Mouse (Mus musculus) cerebellum, postnatal 14 days (tissue): ENCODE measurements around the gene Lrmda.

Experiments
- DNase-seq, 2 experiments: peaks; one replicate each; pipeline ENCODE4 v3.0.0; 2021; ENCODE audit warnings: mixed read lengths in 2 of 2

Gene Lrmda

GRCm38 (mm10) chr14:22597508-22597907, 578.0 kb downstream of the Lrmda start:
- DNase-seq, result no peak

GRCm38 (mm10) chr14:22598638-22599037, 579.1 kb downstream of the Lrmda start:
- DNase-seq, result no peak

- DNase-seq, result no peak
These were observed 580.7 kb downstream of the Lrmda start for GRCm38 (mm10) chr14:22600166-22600565.

DNA sequence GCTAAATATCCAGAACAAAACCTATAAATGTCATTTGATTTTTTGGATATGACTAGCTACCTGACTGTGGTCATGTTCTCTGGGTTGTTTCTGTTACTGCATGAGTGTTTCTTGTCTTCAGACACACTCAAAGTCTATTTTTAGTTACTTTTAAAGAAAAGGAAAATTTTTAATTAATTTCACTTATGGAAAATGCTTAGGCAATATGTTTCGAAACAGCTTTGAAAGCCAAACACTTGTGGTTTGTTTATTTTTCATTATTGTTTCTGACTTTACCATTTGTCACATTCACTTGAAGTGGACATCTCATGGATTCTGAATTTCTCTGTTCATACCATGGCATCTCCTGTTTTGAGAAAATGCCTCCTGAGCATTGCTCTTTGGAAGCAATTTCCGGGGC, 582.8 kb downstream of the Lrmda start:
- DNase-seq, result no peak

GRCm38 (mm10) chr14:22608599-22608998, 589.1 kb downstream of the Lrmda start:
- DNase-seq, result no peak

- DNase-seq, result no peak
These were observed 590.0 kb downstream of the Lrmda start for GRCm38 (mm10) chr14:22609261-22610245.

DNA sequence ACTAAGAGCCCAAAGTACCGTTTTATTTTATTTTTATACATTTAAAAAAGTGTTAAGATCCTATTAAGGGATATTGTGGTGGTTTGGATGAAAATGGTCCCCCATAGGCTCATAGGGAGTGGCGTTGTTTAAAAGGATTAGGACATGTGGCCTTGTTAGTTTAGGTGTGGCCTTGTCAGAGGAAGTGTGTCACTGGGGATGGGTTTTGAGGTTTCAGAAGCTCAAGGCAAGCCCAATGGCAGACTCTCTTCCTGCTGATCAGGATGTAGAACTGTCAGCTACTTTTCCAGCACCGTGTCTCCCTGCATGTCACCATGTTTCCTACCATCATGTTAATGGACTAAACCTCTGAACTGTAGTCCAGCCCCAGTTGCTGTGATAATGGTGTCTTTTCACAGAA, 591.5 kb downstream of the Lrmda start:
- DNase-seq, result no peak

- no peak for DNase-seq
These were observed 600.7 kb downstream of the Lrmda start for GRCm38 (mm10) chr14:22620191-22620590.

DNA sequence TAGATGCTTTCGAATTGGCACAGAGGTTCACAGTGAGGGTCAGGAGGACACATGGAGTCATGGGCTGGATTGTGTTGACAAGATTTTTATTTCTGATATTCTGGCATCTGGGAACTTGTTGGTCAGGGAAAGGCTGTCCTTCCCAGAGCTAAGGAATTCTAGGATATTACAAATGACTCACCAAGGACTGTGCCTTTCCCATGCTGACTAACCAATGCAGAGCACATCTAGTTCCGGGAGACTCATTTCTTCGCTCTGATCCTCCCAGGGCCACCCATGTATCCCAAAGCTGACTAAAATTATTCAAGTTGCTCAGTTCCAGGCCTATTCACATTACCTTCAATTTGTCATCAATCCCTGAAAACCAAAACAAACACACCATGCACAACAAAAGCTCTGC, 602.4 kb downstream of the Lrmda start:
- no peak for DNase-seq

- DNase-seq, result no peak
These were observed 607.8 kb downstream of the Lrmda start for GRCm38 (mm10) chr14:22627105-22627829.

- DNase-seq, result no peak
These were observed 610.9 kb downstream of the Lrmda start for GRCm38 (mm10) chr14:22630361-22630867.

- DNase-seq, result no peak
These were observed 614.1 kb downstream of the Lrmda start for GRCm38 (mm10) chr14:22633612-22634011.

GRCm38 (mm10) chr14:22643494-22643893, 624.0 kb downstream of the Lrmda start:
- DNase-seq, result no peak

- no peak for DNase-seq
These were observed 628.5 kb downstream of the Lrmda start for GRCm38 (mm10) chr14:22647879-22648611.

GRCm38 (mm10) chr14:22649411-22649911, 629.9 kb downstream of the Lrmda start:
- no peak for DNase-seq

- DNase-seq, result no peak
These were observed 630.8 kb downstream of the Lrmda start for GRCm38 (mm10) chr14:22649985-22650984.

DNA sequence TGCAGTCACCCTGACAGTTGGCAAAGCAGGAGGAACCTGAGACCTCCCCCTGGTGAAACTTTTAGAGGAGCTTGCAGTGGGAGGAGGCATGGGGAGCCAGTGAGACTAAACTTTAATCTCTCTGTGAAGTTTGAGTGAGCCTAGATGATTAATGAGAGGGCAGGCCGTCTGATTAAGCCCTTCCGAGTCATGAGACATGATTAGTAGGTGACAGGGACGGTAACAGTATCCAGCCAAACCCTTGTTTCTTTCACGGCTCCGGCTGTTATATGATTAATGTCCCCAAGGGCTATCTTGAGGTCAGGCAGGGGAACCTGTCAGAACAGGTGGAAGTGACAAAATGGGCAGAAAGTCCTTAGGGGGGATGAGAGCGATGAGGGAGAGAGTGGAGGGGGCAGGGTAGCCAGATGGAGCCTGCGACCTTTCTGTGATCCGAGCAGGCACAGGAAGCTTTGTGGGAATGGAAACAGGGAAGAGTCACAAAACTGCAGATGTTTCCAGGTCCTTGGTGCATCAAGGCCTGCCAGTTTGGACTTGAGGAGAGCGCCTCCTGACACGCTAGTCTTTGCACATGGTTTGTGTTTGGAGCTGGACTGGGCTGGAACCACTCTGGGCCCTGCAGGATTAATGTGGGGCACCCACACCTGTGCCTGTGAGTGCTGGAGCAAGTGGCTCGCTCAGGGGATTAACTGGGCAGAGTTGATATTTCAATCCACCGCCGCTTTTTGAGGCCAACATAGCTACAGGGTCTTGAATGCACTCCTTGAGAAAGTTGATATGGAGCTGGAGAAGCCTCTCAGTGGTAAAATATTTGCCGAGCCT, 631.8 kb downstream of the Lrmda start:
- no peak for DNase-seq

GRCm38 (mm10) chr14:22662496-22662895, 643.0 kb downstream of the Lrmda start:
- DNase-seq, result no peak

GRCm38 (mm10) chr14:22666437-22666836, 646.9 kb downstream of the Lrmda start:
- no peak for DNase-seq

- no peak for DNase-seq
These were observed 648.8 kb downstream of the Lrmda start for GRCm38 (mm10) chr14:22668302-22668701.
